Mouse (Mus musculus) liver, embryonic 14.5 days (tissue): ENCODE measurements around the gene Nrsn2.
A peak's percentile ranks its signal among the peaks of the same experiment; 100 is the strongest.

Experiments
- CTCF ChIP-seq: IDR thresholded peaks from 2 replicates; pipeline ENCODE4 v1.5.1; 2016; ENCODE audit warnings: antibody characterized with exemption, low read depth, control low read depth
- EP300 ChIP-seq: IDR thresholded peaks from 2 replicates; pipeline ENCODE4 v1.6.1; 2016; ENCODE audit warnings: antibody characterized with exemption, low read depth

DNA sequence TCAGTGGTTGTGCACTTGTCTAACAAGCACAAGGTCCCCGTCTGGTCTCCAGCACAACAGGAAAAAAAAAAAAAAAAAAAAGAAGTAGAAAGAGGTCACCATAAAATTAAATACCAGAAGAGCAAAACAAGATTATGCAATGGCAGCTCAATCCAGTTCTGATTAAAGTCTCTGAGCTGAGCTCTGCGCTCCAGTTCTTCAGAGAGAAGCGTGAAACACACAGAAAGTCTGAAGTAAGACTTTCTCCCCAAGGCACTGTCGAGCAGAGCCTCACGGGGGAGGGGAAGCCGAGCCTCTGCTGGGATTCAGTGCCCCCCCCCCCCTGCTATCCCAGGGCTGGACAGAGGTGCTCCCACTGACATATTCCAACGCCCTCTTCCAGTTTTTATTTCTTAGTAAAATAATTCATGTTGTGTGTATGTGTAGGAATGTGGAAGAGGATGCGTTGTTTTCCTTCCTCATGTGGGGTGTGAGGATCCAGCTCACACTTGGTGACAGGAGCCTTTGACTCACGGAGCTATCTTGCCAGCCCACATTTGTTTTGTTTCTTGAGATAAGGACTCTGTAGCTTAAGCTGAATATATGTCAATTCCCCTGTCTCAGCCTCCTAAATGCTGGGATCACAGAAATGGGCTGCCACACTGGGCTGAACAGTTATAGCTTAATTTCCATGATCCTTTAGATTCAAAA, 29.5 kb downstream of the Nrsn2 start:
- TF ChIP-seq CTCF = no peak
- peak; percentile 78 for TF ChIP-seq EP300
